ENCODE assay signal across 17 mouse cellular contexts in genomic region chr10:105464378-105464777, GRCm38 (mm10).
"Had no signal": no experiment of that assay in that cellular context is flagged by ENCODE, and none has a peak within 500 bp of the region (broad histone marks: within the 10 kb centered on the region; RNA-seq: fewer than 3 reads in every experiment).

No protein-coding gene starts in this region.

- H3K9me3 ChIP-seq: limb, embryonic 12.5 days; liver, embryonic 13.5 days; lung, embryonic 15.5 days; megakaryocyte, embryonic 14.5 days; stomach, embryonic 15.5 days had no signal

- H3K4me3 ChIP-seq: limb, embryonic 12.5 days; liver, embryonic 13.5 days; lung, embryonic 15.5 days; megakaryocyte, embryonic 14.5 days; stomach, embryonic 15.5 days had no signal

- H3K27ac ChIP-seq: limb, embryonic 12.5 days; liver, embryonic 13.5 days; lung, embryonic 15.5 days; macrophage; stomach, embryonic 15.5 days had no signal

- H3K9ac ChIP-seq: limb, embryonic 12.5 days; liver, embryonic 13.5 days; liver, postnatal 0 days; lung, embryonic 15.5 days; stomach, embryonic 15.5 days had no signal

- H3K27me3 ChIP-seq: limb, embryonic 12.5 days; liver, embryonic 13.5 days; lung, embryonic 15.5 days; megakaryocyte, embryonic 14.5 days; stomach, embryonic 15.5 days had no signal

- H3K36me3 ChIP-seq: limb, embryonic 12.5 days; liver, embryonic 13.5 days; lung, embryonic 15.5 days; stomach, embryonic 15.5 days had no signal

- DNase-seq: kidney, adult 2 months; kidney, postnatal 25 days; layer of hippocampus, adult 9-11 months; layer of hippocampus, postnatal 36 days; liver; liver, embryonic 13.5 days; liver, postnatal 0 days; lung, postnatal 14 days; right cerebral cortex, postnatal 14 days; thymus, adult 2 months; thymus, postnatal 25 days had no signal

- ATAC-seq: liver, postnatal 0 days had no signal

- H3K4me2 ChIP-seq: limb, embryonic 12.5 days; liver, embryonic 13.5 days; lung, embryonic 15.5 days; midbrain, embryonic 11.5 days; stomach, embryonic 15.5 days had no signal

- H3K4me1 ChIP-seq: liver, embryonic 13.5 days; lung, embryonic 15.5 days; stomach, embryonic 15.5 days had no signal
